Mouse (Mus musculus): Measurements from ENCODE around the gene Gm1673.
"Not testable (repeated sequence)": the region's sequence is repeated elsewhere in the genome, so short reads cannot be mapped to it uniquely, and the experiment has no call there.

The Gm1673 gene

GRCm38 (mm10) chr5:33983309-33984121, at the start of gene Gm1673:
Gene Gm1673, plus strand, starts transcription at chr5:33983433.
- DNase-seq, result peak; percentile 97

- DNase-seq, result no peak
Measured at GRCm38 (mm10) chr5:33934081-33934480, 49.2 kb upstream of the Gm1673 start.

- no peak for DNase-seq
Measured at GRCm38 (mm10) chr5:33934877-33935276, 48.4 kb upstream of the Gm1673 start.

- no peak for DNase-seq
Measured at GRCm38 (mm10) chr5:33935700-33936111, 47.5 kb upstream of the Gm1673 start.

- peak; percentile 98 for DNase-seq
Measured at GRCm38 (mm10) chr5:33936120-33936707, 47.0 kb upstream of the Gm1673 start, which contains the start of gene Nelfa. Gene Nelfa, minus strand, starts transcription at chr5:33936413.

- DNase-seq, result no peak
Measured at GRCm38 (mm10) chr5:33937230-33937629, 46.0 kb upstream of the Gm1673 start.

GRCm38 (mm10) chr5:33938448-33938847, 44.8 kb upstream of the Gm1673 start:
- DNase-seq, result no peak

GRCm38 (mm10) chr5:33947035-33947434, 36.2 kb upstream of the Gm1673 start:
- not testable (repeated sequence) for DNase-seq

- DNase-seq, result no peak
Measured at GRCm38 (mm10) chr5:33948314-33948713, 34.9 kb upstream of the Gm1673 start.

GRCm38 (mm10) chr5:33953471-33954185, 29.6 kb upstream of the Gm1673 start:
- no peak for DNase-seq

- peak; percentile 79 for DNase-seq
Measured at GRCm38 (mm10) chr5:33954354-33954753, 28.9 kb upstream of the Gm1673 start.

GRCm38 (mm10) chr5:33955868-33956267, 27.4 kb upstream of the Gm1673 start:
- no peak for DNase-seq

- DNase-seq, result no peak
Measured at GRCm38 (mm10) chr5:33959382-33959781, 23.9 kb upstream of the Gm1673 start.

- DNase-seq, result no peak
Measured at GRCm38 (mm10) chr5:33974736-33975135, 8.5 kb upstream of the Gm1673 start.

- DNase-seq, result no peak
Measured at GRCm38 (mm10) chr5:33976267-33976666, 7.0 kb upstream of the Gm1673 start.

GRCm38 (mm10) chr5:33982731-33983259, 438 bp upstream of the Gm1673 start:
- no peak for DNase-seq

- DNase-seq, result peak; percentile 77
Measured at GRCm38 (mm10) chr5:33994671-33995625, 11.7 kb downstream of the Gm1673 start.

GRCm38 (mm10) chr5:33995843-33996693, 12.8 kb downstream of the Gm1673 start, which contains the start of gene Nat8l:
Gene Nat8l, plus strand, starts transcription at chr5:33995984.
- DNase-seq, result peak; percentile 90

GRCm38 (mm10) chr5:33996694-33997045, 13.4 kb downstream of the Gm1673 start:
- no peak for DNase-seq

GRCm38 (mm10) chr5:33997051-33997741, 14.0 kb downstream of the Gm1673 start:
- DNase-seq, result peak; percentile 79
